8 mouse cellular contexts compared by ENCODE assay signal in the genomic region with DNA sequence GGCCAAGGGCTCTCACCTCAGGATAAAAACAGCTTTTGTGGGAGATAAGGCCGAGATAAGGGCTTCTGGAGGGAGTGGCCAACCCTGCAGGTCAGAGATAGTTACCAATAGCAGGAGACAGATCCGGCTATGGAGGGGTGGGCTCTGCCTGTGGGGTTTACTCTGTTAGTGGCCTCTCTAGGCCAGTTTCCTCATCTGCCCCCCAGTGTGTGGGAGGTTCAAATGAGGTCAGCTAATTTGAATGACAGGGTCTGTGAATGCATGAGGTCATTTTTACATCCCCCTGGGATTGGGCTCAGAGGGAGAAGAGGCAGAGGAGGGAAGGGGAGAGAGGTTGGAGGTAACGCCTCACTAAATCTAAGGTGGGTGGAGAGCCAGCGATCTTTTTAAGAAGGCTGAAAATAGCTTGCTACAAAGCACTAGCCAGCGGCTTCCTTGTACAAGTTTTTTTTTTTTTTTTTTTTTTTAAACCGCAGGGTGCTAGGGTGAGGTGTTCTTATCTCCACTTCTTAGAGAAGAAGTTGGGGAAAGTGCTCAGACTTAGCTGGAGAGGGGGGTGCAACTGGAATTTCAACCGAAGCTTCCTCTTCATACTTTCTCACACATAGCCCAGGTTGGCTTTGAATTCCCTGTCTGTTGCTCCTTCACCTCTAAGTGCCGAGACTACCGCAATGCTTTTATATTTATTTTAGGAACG. TPM values are rescaled to one million over a fixed set of nuclear protein-coding genes. Genes with fewer than 3 reads are reported as not detected.
DNase-seq lines count a peak whose midpoint lies in the region; ATAC-seq and TF ChIP-seq lines count a peak whose summit lies in the region.

No protein-coding gene starts in this region.

- H3K27ac ChIP-seq in kidney, embryonic 16.5 days (ENCODE audit: low read length), result no peak overlapping the region
- no peak overlapping the region for H3K27ac ChIP-seq in embryonic facial prominence, embryonic 15.5 days (replicated peaks)
- no peak overlapping the region for H3K27ac ChIP-seq in limb, embryonic 14.5 days (replicated peaks; ENCODE audit: low read depth, low read length)

- H3K9me3 ChIP-seq in kidney, embryonic 16.5 days (ENCODE audit: low read length), result no peaks in the 10 kb centered on the region
- H3K9me3 ChIP-seq in embryonic facial prominence, embryonic 15.5 days (replicated peaks), result no peaks in the 10 kb centered on the region
- H3K9me3 ChIP-seq in limb, embryonic 14.5 days (ENCODE audit: control insufficient read depth, low read length), result no peaks in the 10 kb centered on the region

- H3K4me2 ChIP-seq in kidney, embryonic 16.5 days (replicated peaks; ENCODE audit: low read depth, low read length), result peak overlapping the region; percentile 60
- H3K4me2 ChIP-seq in embryonic facial prominence, embryonic 15.5 days (replicated peaks), result peak overlapping the region; percentile 54
- H3K4me2 ChIP-seq in limb, embryonic 14.5 days (replicated peaks; ENCODE audit: low read depth, low read length, severe bottlenecking), result peak overlapping the region; percentile 42

- peak overlapping the region; percentile 34 for H3K4me3 ChIP-seq in kidney, embryonic 16.5 days (ENCODE audit: low read length)
- peak overlapping the region; percentile 34 for H3K4me3 ChIP-seq in embryonic facial prominence, embryonic 15.5 days (replicated peaks)
- H3K4me3 ChIP-seq in limb, embryonic 14.5 days (replicated peaks; ENCODE audit: low read length), result peak overlapping the region; percentile 13

- no peaks in the 10 kb centered on the region for H3K36me3 ChIP-seq in kidney, embryonic 16.5 days (ENCODE audit: insufficient read depth, low read length)
- H3K36me3 ChIP-seq in embryonic facial prominence, embryonic 15.5 days, result no peaks in the 10 kb centered on the region
- H3K36me3 ChIP-seq in limb, embryonic 14.5 days (ENCODE audit: control insufficient read depth, insufficient read depth, low read length), result no peaks in the 10 kb centered on the region

- DNase-seq in kidney, adult 18-20 months, result no peak
- no peak for DNase-seq in limb, embryonic 14.5 days (ENCODE audit: low spot score)
- peak; percentile 59 for DNase-seq in retina, embryonic 14.5 days (ENCODE audit: low spot score)
- DNase-seq in left cerebral cortex, adult 8-10 months (ENCODE audit: low spot score in 2 of 2), result no peak
- DNase-seq in spleen, adult 12 weeks (ENCODE audit: low spot score), result no peak
- no peak for DNase-seq in right cerebral cortex, postnatal 25 days

- H3K9ac ChIP-seq in kidney, embryonic 16.5 days (replicated peaks; ENCODE audit: low read length), result no peak overlapping the region; the same call in 1 of the 2 replicates
- no peak overlapping the region for H3K9ac ChIP-seq in embryonic facial prominence, embryonic 15.5 days
- H3K9ac ChIP-seq in limb, embryonic 14.5 days (ENCODE audit: low read depth, low read length, severe bottlenecking), result no peak overlapping the region

- TF ChIP-seq POLR2A in limb, embryonic 14.5 days (IDR thresholded peaks at IDR 0.05; ENCODE audit: borderline replicate concordance, extremely low read depth, insufficient read depth, insufficient read length), result no peak

- peak; percentile 31; the same call in 1 of the 2 replicates for ATAC-seq in kidney, embryonic 16.5 days (ENCODE audit: low FRiP score, low TSS enrichment)
- ATAC-seq in embryonic facial prominence, embryonic 15.5 days (ENCODE audit: insufficient number of reproducible peaks, low FRiP score, low TSS enrichment, low read depth), result no peak
- ATAC-seq in limb, embryonic 14.5 days (ENCODE audit: low FRiP score, low read depth), result peak; percentile 16; the same call in 1 of the 2 replicates

- H3K4me1 ChIP-seq in kidney, embryonic 16.5 days (ENCODE audit: insufficient read depth, low read length), result peaks cover 9% of the 10 kb centered on the region; the same call in 1 of the 2 replicates
- 0 out of 2 replicates have a peak, but pooled peaks cover 8% of the 10 kb centered on the region for H3K4me1 ChIP-seq in embryonic facial prominence, embryonic 15.5 days
- H3K4me1 ChIP-seq in limb, embryonic 14.5 days (ENCODE audit: control insufficient read depth, insufficient read depth, low read length), result no peaks in the 10 kb centered on the region; the same call in 1 of the 2 replicates

- WGBS in kidney, embryonic 16.5 days, result 4% methylated on average over 10 of the region's 10 CpGs
- 6% methylated on average over 10 of the region's 10 CpGs for WGBS in embryonic facial prominence, embryonic 15.5 days
- 5% methylated on average over 10 of the region's 10 CpGs for WGBS in limb, embryonic 14.5 days

- H3K27me3 ChIP-seq in kidney, embryonic 16.5 days (ENCODE audit: insufficient read depth, low read length), result peaks cover 20% of the 10 kb centered on the region
- H3K27me3 ChIP-seq in embryonic facial prominence, embryonic 15.5 days, result peaks cover 19% of the 10 kb centered on the region
- H3K27me3 ChIP-seq in limb, embryonic 14.5 days (ENCODE audit: control insufficient read depth, insufficient read depth, low read length), result peaks cover 5% of the 10 kb centered on the region; the same call in 1 of the 2 replicates

RNA-seq across cellular contexts. Expression of a gene that starts 20.4 kb away (rescaled TPM):
- polyA plus RNA-seq in kidney, embryonic 16.5 days (2015; fragmentation: Nextera tagmentation; extraction: Ambion mirVana), result 5.9 and 8.3 TPM in 2 replicates
- 6.9 and 7.2 TPM in 2 replicates for polyA plus RNA-seq in embryonic facial prominence, embryonic 15.5 days (2015; fragmentation: Nextera tagmentation; extraction: Ambion mirVana)
- 9.1 and 13.9 TPM in 2 replicates for polyA plus RNA-seq in limb, embryonic 14.5 days (2012; rRNA removed)
- 5.8 and 10.2 TPM in 2 replicates for polyA plus RNA-seq in limb, embryonic 14.5 days (2014; fragmentation: Nextera tagmentation; extraction: Ambion mirVana)
- total RNA-seq in left cerebral cortex, adult 8-10 months (2022), result 100 to 1,000 TPM in 3 of 4 experiments, 10 to 100 TPM in 1; 95.1 to 109 (median 101) TPM
